Mouse (Mus musculus) stomach, postnatal 0 days (tissue): ENCODE data around the gene Rnf24.

Experiments used
- CTCF ChIP-seq: IDR thresholded peaks from 2 replicates; pipeline ENCODE4 v1.5.1; 2016; ENCODE audit warnings: antibody characterized with exemption, low read depth, mild to moderate bottlenecking, moderate library complexity
- EP300 ChIP-seq: optimal IDR thresholded peaks from 2 replicates; pipeline ENCODE3; 2016; ENCODE audit warnings: antibody characterized with exemption

DNA sequence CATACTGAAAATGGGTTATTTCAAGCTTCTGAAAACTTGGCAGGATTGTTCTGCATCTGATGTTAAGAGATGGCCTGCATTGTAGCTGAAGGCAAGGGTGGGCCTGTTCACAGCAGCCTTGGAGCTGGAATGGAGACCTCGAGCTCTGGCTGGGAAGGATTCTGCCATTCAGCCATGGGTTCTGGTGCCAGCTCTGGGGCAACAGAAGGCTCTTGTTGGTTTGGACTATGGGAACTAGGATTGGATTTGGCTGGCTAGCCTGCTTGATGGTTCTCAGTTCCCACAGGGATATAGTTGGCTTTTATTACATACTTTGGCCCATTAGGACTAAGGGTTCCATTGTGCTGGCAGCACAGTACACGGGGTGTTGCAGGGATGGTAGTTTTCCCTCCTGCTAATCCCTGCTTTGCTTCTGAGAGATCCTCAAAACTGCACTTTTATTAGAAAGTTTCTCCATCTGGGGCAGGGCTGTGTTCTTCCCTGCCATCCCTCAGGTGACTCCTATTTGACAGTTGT lies 55.9 kb downstream of the Rnf24 start:
- TF ChIP-seq EP300 = no peak
- no peak for TF ChIP-seq CTCF
